Mouse (Mus musculus) ovary, postnatal 10 days (tissue): Measurements from ENCODE around the gene 6430548M08Rik.
A peak's percentile ranks its signal among the peaks of the same experiment; 100 is the strongest.

Source experiments
- DNase-seq: peaks from one replicate; pipeline ENCODE4 v3.0.0; 2022; ENCODE audit warnings: low spot score

The 6430548M08Rik gene

DNA sequence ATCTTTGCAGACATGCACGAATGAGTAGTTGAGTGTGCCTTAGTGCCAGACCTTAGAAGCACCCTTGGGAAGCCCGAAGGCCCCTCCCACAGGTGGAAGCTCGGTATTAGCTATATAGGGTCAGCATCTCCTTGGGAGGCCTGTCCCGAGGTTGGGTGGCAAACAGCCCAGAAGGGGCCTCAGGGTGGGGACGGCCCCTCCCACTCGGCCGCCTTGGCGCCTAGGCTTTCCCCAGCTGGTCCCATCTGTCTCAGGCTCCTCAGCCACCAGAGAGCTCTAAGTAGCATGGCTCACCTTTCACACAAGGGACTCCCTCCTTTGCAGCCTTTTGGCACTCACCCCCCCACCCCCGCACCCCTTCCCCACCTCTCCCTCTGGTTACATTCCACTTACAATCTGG lies 70.4 kb downstream of the 6430548M08Rik start:
- DNase-seq: no peak

DNA sequence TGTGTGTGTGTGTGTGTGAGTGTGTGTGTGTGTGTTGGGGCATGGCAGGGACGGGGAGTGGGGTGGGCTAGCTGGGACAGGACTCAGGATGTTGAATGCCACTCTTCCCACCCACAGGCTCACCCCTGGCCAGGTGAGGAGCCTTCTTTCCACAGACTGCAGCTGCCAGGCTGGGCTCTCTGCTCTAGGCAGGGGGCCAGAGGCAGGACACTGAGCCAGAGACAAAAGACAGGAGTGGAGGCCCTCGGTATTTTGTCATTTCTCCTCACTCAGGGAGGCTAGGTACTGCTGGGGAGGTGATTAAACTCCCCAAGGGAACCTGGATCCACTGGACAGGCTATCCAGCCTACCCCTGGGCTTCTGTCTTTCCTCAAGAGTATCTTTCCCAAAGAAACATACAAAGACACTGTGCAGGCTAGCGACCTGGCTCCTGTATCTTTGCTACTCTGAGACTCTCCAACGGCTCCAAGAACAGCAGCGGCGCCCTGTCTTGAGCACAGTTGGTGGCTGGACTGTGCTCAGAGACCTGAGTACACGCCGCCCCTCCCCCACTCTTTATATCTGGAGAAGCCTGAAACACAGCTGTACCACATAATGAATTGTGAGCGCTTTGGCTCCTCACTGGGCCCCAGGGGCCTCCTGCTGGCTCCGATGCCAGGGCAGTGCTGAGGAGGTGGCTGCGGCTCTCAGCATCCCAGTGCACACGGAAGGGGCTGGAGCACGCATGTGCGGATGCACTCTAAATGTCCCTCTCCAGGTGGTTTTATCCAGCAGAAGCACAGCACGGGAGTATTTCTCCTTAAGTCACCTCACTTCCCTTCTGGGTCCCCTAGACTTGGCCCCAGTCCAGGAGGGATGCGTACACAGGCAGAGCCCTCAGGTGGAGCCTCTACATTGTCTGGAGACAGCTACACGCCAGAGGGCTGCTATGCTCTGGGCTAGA lies 71.2 kb downstream of the 6430548M08Rik start:
- no peak for DNase-seq

DNA sequence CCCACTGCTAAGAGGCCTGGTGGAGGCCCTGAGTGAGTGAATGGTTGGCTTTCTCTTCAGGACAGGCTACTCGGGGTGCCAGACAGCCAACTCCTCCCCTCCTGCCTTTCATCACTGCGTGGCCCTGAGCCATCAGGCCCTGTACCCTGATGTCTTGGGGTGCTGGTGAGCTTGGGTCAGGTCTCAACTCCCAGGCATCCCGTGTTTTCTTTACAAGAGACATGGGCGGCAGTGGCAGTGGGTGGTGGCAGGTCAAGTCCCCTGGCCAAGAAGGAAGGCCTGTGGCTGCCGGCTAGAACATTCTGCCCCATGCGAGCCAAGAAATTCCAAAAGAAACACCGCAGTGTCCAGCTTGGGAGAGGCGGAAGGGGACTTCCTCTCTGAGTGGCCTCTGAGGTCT lies 72.5 kb downstream of the 6430548M08Rik start:
- DNase-seq: no peak

DNA sequence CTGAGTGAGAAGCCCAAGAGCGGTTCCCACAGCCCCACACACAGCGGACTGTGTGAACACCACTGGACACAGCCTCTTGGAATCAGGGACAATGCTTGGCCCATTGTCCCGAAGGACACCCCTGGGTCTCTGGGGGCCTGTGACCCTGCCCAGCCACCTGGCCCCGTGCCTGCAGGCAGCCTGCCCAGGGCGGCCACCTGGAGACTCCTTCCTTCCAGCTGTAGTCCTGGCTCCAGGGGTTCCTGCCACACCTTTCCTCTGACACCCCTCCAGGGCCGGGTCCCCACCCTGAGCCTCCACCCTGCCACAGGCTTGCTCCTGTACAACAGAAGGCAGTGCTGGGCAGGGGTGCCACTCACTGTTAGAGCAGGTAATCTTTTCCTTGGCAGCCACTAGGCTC lies 74.6 kb downstream of the 6430548M08Rik start:
- no peak for DNase-seq

DNA sequence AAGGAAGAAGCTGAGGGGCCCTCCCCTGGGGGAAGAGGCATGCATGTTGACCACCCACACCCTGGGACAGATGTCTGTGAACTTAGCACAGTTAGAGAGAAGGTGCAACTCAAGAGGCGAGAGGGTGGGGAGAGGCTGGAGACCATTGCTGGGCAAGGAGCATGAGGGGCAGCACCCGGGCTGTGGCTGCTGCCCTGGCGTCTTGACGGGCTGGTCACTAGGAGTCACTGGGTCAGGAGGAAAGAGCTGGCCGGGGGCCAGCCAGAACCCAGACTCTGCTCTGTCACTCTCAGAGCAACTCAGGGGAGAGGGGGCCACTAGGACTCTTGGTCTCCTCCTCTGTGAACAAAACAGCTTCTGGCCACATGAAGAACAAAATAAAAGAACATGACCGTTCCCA lies 75.5 kb downstream of the 6430548M08Rik start:
- DNase-seq: no peak

DNA sequence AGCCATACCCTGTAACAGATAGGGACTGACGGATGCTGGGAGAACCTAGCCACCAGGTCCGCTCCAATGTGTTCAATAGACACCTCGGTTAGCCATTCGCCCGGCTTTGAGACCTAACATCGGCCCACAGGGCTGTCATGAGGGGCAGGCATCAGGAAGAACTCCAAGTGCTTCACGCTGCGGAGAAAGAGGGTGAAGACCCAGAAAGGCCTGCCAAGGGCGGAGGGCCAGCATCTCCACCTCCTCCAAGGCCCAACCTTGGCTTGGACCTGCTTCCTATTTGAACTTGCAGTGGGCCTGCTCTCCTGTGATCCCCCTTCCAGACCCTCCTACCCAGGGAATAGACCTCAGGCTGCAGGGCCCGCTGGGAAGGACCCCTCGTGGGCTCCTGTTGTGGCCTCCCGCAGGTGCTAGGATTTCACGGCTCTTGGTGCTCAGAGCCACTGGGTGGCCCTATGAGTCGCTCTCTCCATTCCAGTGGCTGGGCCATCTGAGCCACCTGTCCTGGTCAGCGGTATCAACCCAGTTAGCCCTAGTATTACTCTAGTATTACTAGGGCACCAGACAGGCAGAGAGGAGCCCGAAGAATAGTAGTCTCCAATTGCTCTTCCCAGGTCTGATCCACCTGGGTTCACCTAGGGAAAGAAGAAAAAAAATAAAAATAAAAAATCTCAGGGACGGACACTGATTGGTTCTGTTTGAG lies 76.3 kb downstream of the 6430548M08Rik start:
- no peak for DNase-seq

DNA sequence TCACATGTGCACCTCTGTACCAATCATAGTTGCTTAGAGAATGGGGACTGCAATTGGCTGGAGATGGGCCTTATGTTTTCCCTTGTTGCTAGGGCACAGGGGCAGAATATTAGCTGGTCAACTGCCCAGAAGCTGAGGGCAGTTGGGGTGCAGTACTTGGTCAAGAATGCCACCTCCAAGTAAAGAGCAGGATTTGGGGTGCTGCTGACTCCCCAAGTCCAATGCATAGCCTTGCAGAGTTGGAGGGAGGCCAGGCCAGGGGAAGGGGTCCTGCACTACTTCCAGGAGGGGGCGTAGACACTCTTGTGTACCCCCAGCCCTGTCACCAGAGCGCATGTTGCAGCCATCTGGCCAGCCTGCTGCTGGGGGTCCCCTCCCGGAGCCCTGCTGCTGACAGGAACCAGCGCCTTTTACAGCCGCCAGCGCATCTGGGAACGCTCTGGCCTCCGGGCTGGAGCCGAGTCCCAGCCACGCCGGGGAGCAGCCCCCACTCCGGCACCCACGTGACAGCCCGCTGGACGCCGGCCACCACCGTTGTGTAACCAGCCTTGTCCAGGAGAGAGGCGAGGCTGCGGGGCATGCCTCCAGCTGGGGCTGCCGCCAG lies 77.0 kb downstream of the 6430548M08Rik start:
- DNase-seq: peak; percentile 95

DNA sequence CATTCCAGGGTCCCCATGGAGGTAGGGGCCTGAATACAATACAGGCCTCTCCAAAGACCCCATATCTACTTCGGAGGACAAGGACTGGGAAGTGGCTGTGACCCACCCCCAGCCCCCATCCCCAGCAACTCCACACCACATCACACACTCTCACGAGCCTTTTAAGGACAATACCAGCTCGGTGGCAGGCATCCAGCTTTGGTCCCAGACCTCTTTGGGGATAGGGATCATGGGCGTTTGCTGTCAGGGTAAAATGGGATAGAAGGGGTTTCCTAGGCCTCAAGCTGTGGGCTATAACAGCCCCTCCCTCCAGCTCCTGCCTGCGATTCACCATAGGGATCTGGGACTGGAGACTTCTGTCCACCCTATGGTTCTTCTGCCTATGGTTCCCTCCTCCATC lies 77.7 kb downstream of the 6430548M08Rik start:
- no peak for DNase-seq

DNA sequence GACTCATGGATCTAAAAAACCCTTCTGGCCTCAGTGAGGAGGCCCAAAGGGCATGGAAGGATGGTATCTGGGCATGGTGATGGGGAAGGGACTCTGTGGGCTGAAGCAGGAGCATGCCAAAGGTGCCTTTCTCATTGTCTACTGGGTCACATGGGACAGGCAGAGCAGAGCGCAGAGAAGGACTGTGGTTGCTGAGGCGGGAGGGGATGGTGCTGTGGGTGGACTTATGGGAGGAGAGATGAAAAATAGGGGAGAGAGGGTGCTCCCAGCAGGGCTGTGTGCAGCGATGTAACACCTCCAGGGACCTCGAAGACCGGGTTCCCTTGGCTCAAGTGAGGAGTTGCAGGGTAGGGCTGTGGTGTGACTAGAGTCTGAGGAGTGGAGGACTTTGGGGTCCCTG lies 78.2 kb downstream of the 6430548M08Rik start:
- DNase-seq: no peak

DNA sequence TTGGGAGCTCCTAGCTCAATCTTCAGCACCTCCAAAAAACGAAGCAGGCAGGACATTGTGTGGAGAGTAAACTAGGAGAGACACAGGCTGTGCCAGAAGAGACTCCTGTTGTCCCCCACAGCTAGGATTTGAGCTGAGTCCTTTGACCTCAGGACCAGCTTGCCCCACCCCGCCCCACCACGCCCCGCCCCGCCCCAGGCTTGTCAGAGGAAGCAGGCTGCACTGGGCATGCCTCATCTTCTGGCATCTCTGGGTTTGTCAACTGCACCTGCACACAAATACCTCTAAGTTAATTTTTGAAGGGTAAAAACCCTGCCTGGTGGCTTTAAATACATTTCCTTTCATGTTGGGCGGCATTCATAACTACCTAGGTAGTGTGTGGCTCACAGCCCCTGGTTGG lies 87.4 kb downstream of the 6430548M08Rik start:
- DNase-seq: no peak

DNA sequence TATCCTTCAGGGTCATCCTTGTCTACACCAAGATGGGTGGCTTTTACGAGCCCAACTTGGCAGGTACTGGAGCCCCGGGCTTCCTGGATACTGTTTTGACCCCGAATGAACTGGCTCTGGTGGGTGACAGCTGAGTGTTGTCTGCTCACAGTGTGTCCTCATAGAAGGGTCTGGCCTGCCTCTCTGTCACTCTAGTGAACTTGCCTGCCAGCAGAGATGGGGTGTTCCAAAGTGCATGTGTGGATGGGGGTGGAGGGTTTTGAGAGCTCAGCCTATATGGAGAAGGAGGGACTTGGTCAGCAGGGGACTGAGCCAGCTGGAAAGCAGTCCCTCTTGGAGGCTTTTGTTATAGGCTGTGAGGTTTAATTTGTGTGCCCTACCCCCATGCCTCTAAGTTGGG lies 88.6 kb downstream of the 6430548M08Rik start:
- no peak for DNase-seq

DNA sequence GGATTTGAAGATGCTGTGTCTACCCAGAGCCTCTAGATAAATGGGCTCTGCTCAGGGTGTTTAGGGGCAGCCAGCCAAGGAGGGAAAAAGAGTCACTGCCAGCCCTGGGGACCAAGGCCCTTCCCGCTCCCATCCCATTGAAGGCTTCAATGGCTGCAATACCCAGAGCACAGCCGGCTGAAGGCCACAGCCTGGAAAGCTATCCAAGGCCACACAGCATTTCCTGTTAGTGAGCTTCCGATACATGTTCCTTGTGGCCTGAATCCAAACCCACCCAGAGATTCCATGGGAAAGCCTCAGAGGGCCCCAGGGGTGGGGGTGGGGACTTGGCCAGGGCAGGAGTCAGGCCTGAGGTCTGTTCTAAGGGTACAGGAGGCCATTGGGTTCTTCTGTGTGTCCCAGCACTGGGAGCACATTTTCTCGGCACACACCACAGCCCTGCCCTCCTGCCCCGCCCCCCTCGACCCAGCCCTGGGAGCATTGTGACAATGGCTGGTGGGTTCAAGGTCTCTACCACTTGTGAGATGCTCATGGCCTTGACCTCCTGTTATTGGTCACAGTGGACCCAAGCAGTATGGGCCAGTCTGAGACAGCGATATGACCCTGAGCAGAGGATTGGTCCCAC lies 90.9 kb downstream of the 6430548M08Rik start:
- DNase-seq: no peak

DNA sequence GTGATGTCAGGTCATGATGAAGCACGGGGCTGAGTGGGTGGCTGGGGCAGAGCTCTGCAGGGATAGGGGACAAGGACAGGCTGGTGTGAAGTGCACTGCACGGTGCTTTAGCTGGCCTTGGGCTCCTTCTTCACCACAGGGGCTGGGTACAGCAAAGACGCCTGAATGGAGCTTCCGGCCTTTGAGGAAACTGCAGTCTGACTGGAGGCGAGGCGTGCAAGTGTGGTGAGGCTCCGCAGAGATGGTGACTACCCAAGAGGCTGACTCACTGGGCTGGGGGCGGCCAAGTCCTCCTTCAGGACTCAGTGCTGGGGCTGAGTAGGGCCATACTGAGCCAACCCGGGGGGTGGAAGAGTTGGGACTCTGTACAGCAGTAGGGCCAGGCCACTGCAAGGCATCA lies 92.0 kb downstream of the 6430548M08Rik start:
- no peak for DNase-seq

DNA sequence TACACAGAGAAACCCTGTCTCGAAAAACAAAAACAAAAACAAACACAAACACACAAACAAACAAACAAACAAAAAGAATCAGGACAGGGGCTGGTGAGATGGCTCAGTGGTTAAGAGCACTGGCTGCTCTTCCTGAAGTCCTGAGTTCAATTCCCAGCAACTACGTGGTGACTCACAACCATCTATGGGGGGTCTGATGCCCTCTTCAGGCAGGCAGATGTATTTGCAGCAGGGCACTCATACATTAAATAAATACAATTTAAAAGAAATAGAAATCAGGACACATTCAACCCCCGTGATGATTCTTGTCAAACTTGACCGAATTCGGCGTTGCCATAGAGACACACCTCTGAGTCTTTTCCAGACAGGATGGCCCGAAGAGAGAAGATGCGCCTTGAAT lies 93.4 kb downstream of the 6430548M08Rik start:
- no peak for DNase-seq

DNA sequence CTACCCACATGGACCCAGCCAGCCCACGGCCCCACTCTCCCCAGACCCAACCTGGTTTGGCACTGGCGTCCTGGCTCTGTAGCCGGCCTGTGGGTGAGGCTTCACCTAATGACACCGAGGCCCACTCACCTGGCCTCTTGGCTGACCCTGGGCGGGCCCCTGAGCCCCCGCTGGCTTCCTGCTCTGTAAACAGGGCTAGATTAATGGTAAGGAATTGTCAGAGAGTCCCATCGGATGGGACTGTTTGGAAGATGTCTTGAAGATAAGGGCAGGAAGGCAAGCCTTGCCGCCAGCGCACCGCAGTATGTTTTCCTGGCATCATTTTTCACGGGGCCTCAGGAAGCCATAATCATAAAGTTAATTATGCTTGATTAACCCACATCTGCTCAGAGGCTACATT lies 94.2 kb downstream of the 6430548M08Rik start:
- DNase-seq: no peak

DNA sequence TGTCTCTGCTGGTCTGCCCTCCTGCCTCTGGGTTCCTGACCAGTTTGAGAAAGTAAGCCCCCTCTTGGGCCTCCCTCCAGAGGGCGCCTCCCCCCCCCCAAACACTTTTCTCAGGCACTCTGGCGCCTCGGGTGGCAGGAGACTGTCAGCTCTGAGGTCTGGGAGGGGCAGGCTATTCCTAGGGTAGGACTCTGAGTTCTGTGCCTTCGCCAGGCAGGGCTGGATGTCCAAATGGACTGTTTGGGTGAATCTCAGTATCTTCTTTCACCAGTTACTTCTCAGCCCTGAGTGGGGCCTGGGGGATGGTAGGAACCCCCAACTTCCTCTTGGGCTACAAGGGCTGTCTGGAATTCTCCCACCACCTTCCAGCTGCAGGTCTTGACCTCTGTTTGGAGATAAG lies 97.4 kb downstream of the 6430548M08Rik start:
- no peak for DNase-seq

DNA sequence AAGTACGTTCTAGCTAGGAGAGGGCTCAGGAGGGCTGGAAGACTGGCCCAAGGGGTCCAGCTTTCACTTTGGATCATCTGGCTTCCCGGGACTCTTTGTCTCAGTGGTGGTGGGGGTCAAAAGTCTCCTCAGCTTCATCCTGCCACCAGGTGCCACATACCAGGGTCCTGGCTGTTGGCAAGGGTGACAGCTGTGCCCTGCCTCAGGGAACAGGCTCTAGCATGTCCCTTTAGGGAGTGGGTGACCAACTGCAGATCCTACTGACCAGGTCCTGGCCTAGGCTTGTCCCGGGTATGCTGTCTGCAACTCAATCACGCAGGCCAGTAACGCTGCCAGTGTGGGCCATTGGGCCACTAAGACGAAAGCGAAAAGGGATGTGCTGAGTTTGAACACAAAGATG lies 98.6 kb downstream of the 6430548M08Rik start:
- DNase-seq: no peak

DNA sequence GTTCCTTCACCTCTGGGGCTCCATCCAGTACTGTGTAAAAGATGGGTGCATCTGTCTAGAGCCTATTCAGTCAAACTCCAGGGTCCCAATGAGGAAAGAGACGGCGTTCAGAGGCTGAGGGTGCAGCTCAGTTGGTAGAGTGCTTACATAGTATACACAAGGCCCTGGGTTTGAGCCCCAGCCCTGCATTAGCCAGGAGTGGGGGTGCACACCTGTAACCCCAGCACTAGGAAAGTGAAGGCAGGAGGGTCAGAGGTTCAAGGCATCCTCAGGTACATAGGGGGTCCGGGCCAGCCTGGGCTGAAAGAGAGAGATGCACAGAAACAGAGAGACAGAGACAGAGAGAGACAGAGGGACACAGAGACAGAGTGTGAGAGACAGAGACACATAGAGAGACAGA lies 99.3 kb downstream of the 6430548M08Rik start:
- no peak for DNase-seq

DNA sequence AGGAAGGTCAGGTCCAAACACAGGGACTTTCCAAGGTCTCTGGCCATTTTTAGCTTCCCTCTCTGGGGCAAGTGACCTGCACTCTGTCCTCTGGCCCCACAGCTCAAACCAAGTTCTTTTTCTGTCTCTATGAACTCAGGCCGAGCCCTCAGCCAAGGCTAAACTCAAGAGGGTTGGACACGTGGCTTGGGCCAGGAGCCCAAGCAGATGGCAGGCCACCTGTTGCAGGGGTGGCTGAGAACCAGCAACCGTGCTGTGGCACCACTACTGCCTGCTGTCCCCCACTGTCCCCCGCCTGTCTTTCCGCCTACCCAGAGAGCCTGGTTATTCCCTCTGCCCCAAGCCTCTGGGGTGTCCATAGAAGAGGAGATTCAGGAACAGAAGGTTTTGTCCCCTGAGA lies 100.0 kb downstream of the 6430548M08Rik start:
- no peak for DNase-seq
